Mouse (Mus musculus) bone marrow macrophage, adult 2 months (primary cell): ENCODE measurements around the gene Pld3. TPM values are rescaled to one million over a fixed set of nuclear protein-coding genes. Genes with fewer than 3 reads are reported as not detected.

Experiments used
- H3K27ac ChIP-seq: 2 replicates; pipeline ENCODE4 v1.5.1; 2012; ENCODE audit warnings: low read depth, low read length; ENCODE audit not compliant: insufficient read depth
- H3K4me1 ChIP-seq: 2 replicates; pipeline ENCODE4 v1.6.1; 2012; ENCODE audit warnings: low read length; ENCODE audit not compliant: control insufficient read depth, insufficient read depth
- H3K4me3 ChIP-seq: 2 replicates; pipeline ENCODE4 v1.5.1; 2012; ENCODE audit warnings: mild to moderate bottlenecking, low read length, moderate library complexity; ENCODE audit not compliant: insufficient read depth
- CTCF ChIP-seq: IDR thresholded peaks from 2 replicates; pipeline ENCODE4 v1.5.1; 2012; ENCODE audit warnings: low read depth, mild to moderate bottlenecking, low read length, moderate library complexity
- POLR2A ChIP-seq: IDR thresholded peaks from 2 replicates; pipeline ENCODE4 v1.6.1; 2012; ENCODE audit warnings: mild to moderate bottlenecking, low read depth, low read length, borderline replicate concordance
- polyA plus RNA-seq: library from polyadenylated mRNA; stranded (reverse); fragments of >200 nt; gene quantifications from 2 replicates; pipeline ENCODE4 v1.2.4, GENCODE M21; 2012; ENCODE audit not compliant: missing spikeins, insufficient read depth, insufficient read length

Pld3 gene
- polyA plus RNA-seq, 1 experiment, result 397 TPM

GRCm38 (mm10) chr7:27569580-27570224 lies 16.7 kb upstream of the Pld3 start:
- Histone ChIP-seq H3K4me3 (no peak overlapping the region), H3K4me1 (peaks cover 24% of the 10 kb centered on the region), H3K27ac (no peak overlapping the region)
- TF ChIP-seq CTCF (no peak), POLR2A (no peak)

DNA sequence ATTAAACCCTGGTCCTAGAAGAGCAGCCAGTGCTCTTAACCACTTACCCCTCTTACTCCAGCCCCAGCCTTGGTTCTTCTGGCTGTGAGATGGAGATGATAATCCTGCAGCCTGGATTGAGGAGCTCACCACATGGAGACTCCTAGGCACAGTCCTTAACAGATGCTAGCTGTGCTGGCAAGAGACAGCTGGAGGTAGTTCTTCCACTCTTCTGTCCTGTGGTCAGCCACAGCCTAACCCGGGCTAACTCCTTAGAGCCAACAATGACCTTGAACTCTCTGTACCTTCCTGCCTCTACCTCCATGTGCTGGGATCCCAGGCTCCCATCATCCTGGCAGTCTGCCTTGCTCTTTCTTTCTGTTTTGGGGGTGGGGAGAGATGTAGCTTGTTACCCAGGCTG lies 8.0 kb upstream of the Pld3 start:
- Histone ChIP-seq H3K4me1 (peaks cover 31% of the 10 kb centered on the region), H3K27ac (no peak overlapping the region), H3K4me3 (no peak overlapping the region)
- no peak for TF ChIP-seq CTCF
- TF ChIP-seq POLR2A, result no peak

DNA sequence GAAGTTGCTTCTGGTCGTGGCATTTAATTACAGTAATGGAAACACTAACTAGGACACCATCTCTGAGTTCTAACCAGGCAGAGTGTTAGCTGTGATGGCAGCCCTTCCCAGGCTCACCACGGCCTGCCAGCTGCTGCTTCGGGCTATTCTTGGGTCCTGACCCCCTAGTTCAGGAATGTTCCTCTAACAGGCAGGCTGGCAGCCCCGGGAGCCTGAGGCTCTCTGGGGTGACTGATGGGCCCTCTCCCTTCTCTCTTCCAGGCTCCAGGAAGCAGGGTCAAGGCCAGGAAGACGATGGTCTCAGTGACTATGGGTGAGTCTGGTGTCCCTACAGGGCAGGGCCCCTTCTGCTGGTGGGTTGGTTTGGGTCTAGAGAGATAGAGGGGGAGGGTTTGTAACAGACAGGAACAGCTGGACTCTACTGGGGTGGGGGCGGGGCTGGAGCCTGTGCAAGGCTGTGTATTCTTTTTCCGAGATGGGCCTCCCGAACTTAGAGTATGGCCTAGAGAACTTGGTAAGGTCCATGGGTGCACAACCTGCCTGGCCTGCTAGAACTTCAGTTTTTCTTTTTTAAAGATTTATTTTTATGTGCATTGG lies 7.4 kb upstream of the Pld3 start:
- no peak for TF ChIP-seq CTCF
- no peak for TF ChIP-seq POLR2A
- Histone ChIP-seq H3K27ac (no peak overlapping the region), H3K4me1 (peaks cover 36% of the 10 kb centered on the region), H3K4me3 (no peak overlapping the region)

DNA sequence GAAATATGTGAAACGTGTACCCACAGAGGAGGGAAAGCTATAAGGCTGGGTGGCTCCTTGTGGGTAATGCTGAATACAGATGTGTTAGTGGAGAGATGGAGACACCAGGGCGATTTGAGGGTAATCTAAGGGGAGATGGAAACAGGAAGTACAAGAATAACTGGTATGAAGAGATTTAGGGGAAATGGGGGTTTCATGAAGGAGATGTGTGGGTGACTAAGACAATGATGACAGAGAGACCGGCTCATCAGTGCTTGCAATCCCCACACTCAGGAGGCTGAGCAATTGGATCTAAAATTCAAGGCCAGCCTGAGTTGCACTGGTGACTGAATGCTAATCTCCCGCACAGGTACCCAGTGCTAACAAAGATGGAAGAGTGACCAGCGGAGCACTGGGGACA lies 948 bp downstream of the Pld3 start:
- Histone ChIP-seq H3K4me3 (peak overlapping the region; percentile 90), H3K4me1 (peaks cover 25% of the 10 kb centered on the region), H3K27ac (peak overlapping the region; percentile 68)
- TF ChIP-seq POLR2A (no peak), CTCF (no peak)

GRCm38 (mm10) chr7:27549597-27549996 lies 3.4 kb downstream of the Pld3 start:
- TF ChIP-seq POLR2A (no peak), CTCF (no peak)
- no peak overlapping the region for H3K4me3 ChIP-seq
- H3K27ac ChIP-seq, result no peak overlapping the region
- peaks cover 22% of the 10 kb centered on the region for H3K4me1 ChIP-seq

DNA sequence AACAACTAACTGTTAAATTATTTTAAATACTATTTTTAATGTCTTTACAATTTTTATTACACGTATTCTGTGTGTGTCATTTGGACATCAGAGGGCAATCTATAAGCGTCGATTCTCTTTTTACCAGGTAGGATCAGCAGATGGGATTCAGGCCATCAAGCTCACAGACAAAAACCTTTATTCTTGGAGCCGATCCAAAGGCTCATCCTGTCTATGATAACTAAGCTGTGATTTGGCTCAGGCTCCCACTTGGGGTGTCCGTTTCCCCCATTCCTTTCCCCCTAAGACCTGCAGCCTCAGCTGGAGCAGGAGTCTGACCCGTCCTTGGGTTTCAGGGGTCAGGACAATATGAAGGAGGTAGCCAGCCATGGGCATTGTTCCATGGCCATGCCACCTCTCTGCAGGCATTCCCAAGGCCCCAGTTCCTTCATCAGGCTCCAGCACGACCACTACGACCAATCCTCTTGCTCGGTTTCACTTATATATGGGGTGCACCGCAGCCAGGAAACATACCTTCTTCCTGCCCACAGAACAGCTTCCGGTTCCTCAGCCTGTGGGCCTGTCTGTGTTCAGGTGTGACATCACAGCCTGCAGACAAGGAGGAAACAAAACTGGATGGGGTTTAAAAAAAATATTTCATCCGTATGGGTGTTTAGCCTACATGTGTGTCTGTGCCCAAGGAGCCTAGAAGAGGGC lies 8.2 kb downstream of the Pld3 start:
- H3K4me3 ChIP-seq, result no peak overlapping the region
- TF ChIP-seq CTCF, result no peak
- TF ChIP-seq POLR2A, result no peak
- peaks cover 25% of the 10 kb centered on the region for H3K4me1 ChIP-seq
- H3K27ac ChIP-seq, result no peak overlapping the region

GRCm38 (mm10) chr7:27543851-27544250 lies 9.2 kb downstream of the Pld3 start:
- Histone ChIP-seq H3K4me3 (no peak overlapping the region), H3K27ac (no peak overlapping the region), H3K4me1 (peaks cover 25% of the 10 kb centered on the region)
- TF ChIP-seq CTCF (no peak), POLR2A (no peak)

DNA sequence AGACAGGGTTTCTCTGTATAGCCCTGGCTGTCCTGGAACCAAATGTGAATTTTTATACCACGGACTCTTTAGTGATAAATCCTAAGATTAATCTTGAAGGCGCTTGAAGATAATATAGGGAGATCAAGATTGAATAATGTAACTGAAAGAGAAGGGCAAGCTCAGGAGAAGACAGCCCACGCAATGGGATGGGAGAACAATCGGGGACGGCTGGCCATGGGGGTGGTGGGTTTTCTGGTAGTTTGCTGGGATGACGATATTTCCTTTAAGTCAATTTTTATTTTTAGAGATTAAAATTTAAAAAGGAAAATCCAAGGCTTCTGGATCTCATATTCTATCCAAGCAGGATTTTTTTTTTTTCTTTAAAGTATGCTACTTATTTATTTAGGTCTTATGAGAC lies 10.0 kb downstream of the Pld3 start:
- TF ChIP-seq CTCF, result no peak
- TF ChIP-seq POLR2A, result no peak
- peaks cover 26% of the 10 kb centered on the region for H3K4me1 ChIP-seq
- H3K4me3 ChIP-seq, result peak overlapping the region; percentile 58
- peak overlapping the region; percentile 18 for H3K27ac ChIP-seq

DNA sequence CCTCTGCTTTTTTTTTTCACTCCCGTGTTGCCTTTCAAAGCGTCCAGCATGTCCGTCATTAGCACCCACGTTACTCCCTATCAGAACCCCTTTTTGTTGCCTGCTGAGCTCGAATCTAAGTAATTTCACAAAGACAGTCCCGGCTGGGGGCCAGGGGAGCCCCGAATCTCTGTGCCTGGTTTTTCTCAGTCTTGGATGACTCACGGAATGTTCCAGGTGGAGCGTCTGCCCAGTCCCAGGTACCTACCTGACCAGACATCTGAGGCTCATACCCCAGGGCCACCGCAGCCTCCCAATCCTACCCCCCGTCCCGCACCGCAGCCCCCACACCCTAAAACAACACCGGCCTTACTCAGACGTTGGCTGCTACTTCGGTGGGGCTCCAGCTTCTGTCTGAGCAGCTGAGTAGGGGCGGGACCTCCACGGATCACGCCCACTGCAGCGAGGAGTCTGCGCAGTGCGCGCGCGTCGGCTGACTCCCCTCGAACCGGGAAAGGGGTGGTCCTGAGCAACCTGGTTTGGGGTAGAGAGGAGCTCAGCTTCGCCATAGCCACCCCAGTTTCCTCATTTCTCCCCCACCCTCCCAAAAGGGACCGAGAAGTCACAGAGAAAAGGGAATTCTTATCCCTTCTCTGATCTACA lies 10.5 kb downstream of the Pld3 start:
- peaks cover 32% of the 10 kb centered on the region for H3K4me1 ChIP-seq
- H3K4me3 ChIP-seq, result peak overlapping the region; percentile 58
- H3K27ac ChIP-seq, result peak overlapping the region; percentile 20
- TF ChIP-seq CTCF (no peak), POLR2A (no peak)
